Mouse (Mus musculus) ES-E14 (cell line): ENCODE measurements at regions not wholly inside any gene's neighbourhood (a gene's known extent, or its start where the extent isn't known, plus 50 kb on each side); places are given as distances from the start of the nearest gene placed in this dataset.

Source experiments
- DNase-seq: peaks from one replicate; pipeline ENCODE4 v3.0.0-alpha.2; 2013; ENCODE audit warnings: low read depth, low spot score
- H3K27ac ChIP-seq: 2 replicates; pipeline ENCODE4 v1.5.1; 2012; ENCODE audit warnings: low read depth, mild to moderate bottlenecking, low read length, moderate library complexity, mixed read lengths; ENCODE audit not compliant: poor library complexity, insufficient read depth, severe bottlenecking
- H3K36me3 ChIP-seq: 2 replicates; pipeline ENCODE4 v1.6.1; 2012; ENCODE audit warnings: mild to moderate bottlenecking, low read length, moderate library complexity, mixed read lengths; ENCODE audit not compliant: control insufficient read depth, poor library complexity, insufficient read depth, severe bottlenecking
- H3K4me1 ChIP-seq, 2 experiments: fragments of 150-350 bp in 1 of 2; sonication (generic) in 1 of 2; 2 replicates each; pipeline ENCODE4 v1.6.1; 2012; ENCODE audit warnings: low read length in 2 of 2, mild to moderate bottlenecking in 1 of 2, mixed read lengths in 1 of 2; ENCODE audit not compliant: control insufficient read depth in 2 of 2, insufficient read depth in 2 of 2, poor library complexity in 1 of 2
- H3K4me3 ChIP-seq, 2 experiments: fragments of 150-350 bp in 1 of 2; sonication (generic) in 1 of 2; 2 replicates each; pipeline ENCODE4 v1.5.1; 2012; ENCODE audit warnings: low read length in 2 of 2, low read depth in 1 of 2, mild to moderate bottlenecking in 1 of 2, mixed read lengths in 1 of 2; ENCODE audit not compliant: insufficient read depth in 1 of 2, poor library complexity in 1 of 2, severe bottlenecking in 1 of 2
- H3K9ac ChIP-seq: 2 replicates; pipeline ENCODE4 v1.6.1; 2012; ENCODE audit warnings: low read depth, mild to moderate bottlenecking, low read length, mixed read lengths; ENCODE audit not compliant: poor library complexity, insufficient read depth, severe bottlenecking
- H3K9me3 ChIP-seq: fragments of 150-350 bp; sonication (generic); 2 replicates; pipeline ENCODE4 v1.6.1; 2012; ENCODE audit warnings: low read depth, mild to moderate bottlenecking, low read length; ENCODE audit not compliant: control insufficient read depth, insufficient read depth
- CHD2 ChIP-seq: IDR thresholded peaks from 2 replicates; pipeline ENCODE4 v1.6.1; 2014; ENCODE audit warnings: mild to moderate bottlenecking, low read depth, low read length, inconsistent platforms
- HCFC1 ChIP-seq: IDR thresholded peaks from 2 replicates; pipeline ENCODE4 v1.6.1; 2012; ENCODE audit warnings: low read length, inconsistent platforms, borderline replicate concordance; ENCODE audit not compliant: insufficient read depth
- MAFK ChIP-seq: IDR thresholded peaks from 2 replicates; pipeline ENCODE4 v1.6.1; 2014; ENCODE audit warnings: mild to moderate bottlenecking, low read depth, low read length, inconsistent platforms; ENCODE audit not compliant: insufficient read depth
- ZC3H11A ChIP-seq: IDR thresholded peaks from 2 replicates; pipeline ENCODE4 v1.6.1; 2012; ENCODE audit warnings: low read depth, mild to moderate bottlenecking, inconsistent platforms, low read length, borderline replicate concordance
- ZNF384 ChIP-seq: IDR thresholded peaks from 2 replicates; pipeline ENCODE4 v1.6.1; 2012; ENCODE audit warnings: low read depth, low read length, inconsistent platforms
- in situ Hi-C, 2 experiments: fragments of 600-800 bp; cut with MboI; formaldehyde crosslinking; loops; one replicate each; pipeline ENCODE4 v1.15.1; 2025; ENCODE audit warnings: low sequenced_read_pairs in 2 of 2, inconsistent platforms in 1 of 2; ENCODE audit not compliant: unreplicated experiment in 2 of 2

DNA sequence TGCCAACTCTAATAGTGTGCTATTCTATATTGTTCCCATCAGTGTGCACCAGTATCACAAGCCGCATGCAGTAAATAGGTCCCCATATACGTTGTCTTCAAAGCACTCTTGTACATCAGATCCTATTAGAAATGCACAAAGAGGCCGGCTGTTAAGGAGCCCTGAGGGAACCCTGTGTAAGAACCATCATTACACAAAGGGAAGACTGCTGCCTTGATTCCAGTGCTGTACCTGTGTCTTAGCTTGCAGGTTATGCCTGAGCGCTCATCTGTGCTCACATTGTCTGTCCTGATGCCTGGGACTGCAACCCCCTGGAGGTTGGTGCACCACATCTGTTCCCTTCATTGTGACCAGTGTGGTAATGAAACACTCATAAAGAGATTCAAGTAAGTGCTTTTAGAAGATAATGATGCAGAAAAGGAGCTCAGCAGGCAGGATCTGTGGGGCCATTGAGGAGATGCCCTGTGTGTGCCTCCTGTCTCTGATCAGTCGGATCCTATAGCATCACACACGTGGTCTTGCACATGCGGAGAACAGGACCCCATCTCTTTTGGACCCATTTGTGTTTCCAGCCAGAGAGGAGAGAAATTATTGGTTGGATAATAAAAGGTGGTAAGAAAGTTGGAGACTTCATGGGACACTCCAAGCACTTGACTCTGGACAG lies 225.8 kb upstream of the Gm10192 start:
- H3K9me3 ChIP-seq: no peaks in the 10 kb centered on the region

DNA sequence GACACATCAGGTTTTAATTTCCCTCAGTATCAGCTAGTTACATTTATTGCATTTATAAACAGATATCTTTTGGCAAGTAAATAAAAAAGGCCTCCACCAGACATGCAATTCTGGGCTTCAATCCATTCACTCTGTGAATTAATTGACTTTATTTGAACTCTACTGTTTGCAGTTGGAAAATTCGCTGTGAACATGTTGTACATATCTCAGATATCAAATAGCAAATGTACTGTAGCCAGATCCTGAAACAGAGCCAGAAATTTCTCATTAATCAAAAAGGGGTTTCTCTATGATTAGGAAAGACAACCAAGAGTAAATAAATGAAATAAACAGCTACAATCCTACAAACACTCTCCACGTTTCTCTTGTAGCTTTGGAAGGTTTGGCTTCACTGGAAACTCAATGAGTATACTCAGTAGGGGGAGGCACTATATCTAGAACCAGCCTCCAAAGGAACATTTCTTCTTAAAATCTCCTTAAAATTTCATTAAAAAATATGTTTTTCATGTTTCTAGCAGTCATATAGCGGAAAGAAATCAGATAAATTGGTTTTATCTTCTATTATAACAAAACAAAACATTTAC lies 211.8 kb upstream of the Gm10192 start:
- H3K9ac ChIP-seq: no peak overlapping the region
- in situ Hi-C loops: no loop called here
- no peak for DNase-seq
- H3K9me3 ChIP-seq: no peaks in the 10 kb centered on the region
- H3K4me1 ChIP-seq: no peaks in the 10 kb centered on the region
- H3K4me3 ChIP-seq: no peak overlapping the region
- TF ChIP-seq ZC3H11A: no peak
- no peak for TF ChIP-seq HCFC1
- no peak for TF ChIP-seq CHD2
- TF ChIP-seq ZNF384: no peak
- no peak for TF ChIP-seq MAFK
- no peak overlapping the region for H3K27ac ChIP-seq
- no peaks in the 10 kb centered on the region for H3K36me3 ChIP-seq

More for the DNA sequence above, 225.8 kb upstream of the Gm10192 start:
- no peaks in the 10 kb centered on the region for H3K36me3 ChIP-seq
- DNase-seq: no peak
- no peaks in the 10 kb centered on the region for H3K4me1 ChIP-seq
- TF ChIP-seq CHD2 (no peak), MAFK (no peak), ZC3H11A (no peak), HCFC1 (no peak), ZNF384 (no peak)
- in situ Hi-C loops: no loop called here
- H3K9ac ChIP-seq: no peak overlapping the region
- H3K27ac ChIP-seq: no peak overlapping the region
- H3K4me3 ChIP-seq: no peak overlapping the region

DNA sequence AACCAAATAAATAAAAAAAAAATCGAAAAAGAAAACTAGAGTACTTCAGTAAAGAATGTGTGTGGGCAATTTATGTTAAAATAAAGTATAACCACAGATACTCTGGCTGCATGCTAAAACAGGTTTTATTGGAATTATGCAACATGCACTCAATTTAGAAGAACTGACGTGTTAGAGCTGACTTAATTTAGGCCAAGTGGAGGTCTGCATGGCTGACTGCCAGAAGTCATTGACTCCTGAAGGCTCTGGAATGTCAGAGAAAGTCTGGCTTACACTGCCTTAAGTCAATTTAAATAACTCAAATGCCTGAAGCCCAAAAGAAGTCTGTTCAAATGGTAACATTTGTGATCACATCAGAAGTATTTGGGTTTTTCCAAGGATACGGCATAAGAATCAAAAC lies 198.1 kb upstream of the Gm10192 start:
- no peak for DNase-seq
- H3K4me3 ChIP-seq: no peak overlapping the region
- in situ Hi-C loops: no loop called here
- H3K9me3 ChIP-seq: no peaks in the 10 kb centered on the region
- H3K4me1 ChIP-seq: no peaks in the 10 kb centered on the region
- no peaks in the 10 kb centered on the region for H3K36me3 ChIP-seq
- TF ChIP-seq ZNF384: no peak
- no peak for TF ChIP-seq CHD2
- TF ChIP-seq ZC3H11A: no peak
- TF ChIP-seq MAFK: no peak
- TF ChIP-seq HCFC1: no peak
- H3K27ac ChIP-seq: no peak overlapping the region
- no peak overlapping the region for H3K9ac ChIP-seq

DNA sequence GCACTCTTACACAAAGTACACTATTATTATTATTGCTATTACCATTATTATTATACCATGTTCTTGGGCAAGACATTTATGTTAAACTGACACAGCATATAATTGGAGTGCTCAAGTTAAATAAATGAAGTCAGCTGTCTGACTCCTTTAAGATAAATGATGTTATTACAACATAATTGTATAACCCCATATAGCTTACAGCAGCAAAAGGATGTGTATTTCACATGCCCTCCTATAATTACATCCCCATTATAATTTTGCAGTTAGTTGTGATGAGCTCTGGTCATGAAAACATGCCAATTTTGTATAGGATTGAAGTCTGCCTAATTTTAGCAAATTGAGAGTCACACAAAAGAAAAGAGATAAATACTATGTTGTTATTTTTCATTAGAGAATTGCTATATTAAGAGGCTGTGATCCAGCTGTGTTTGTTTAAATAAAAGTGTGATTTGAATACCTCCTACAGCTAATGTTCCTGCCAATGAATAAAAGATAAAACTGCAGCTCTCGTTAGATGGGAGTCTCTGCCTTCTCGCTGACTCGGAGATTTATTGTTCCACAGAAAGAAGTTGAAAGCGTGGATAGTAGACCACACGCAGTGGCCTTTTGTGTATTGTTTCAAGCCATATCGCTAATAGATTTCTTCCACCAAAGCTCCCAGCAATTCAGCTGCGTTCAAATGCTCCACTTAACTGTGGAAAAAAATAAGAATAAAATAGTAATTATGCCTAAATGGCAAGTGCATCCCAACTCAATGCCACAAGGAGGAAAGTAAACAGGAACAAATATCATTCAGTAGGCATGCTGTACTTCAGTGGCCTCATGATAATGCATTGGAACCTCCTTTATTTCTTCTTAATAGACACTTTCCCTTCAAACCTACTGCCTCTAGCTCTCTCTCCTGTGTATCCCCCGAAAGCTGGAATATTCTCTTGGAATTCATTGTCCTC lies 194.9 kb upstream of the Gm10192 start:
- no peak for DNase-seq
- no peaks in the 10 kb centered on the region for H3K4me1 ChIP-seq
- TF ChIP-seq ZNF384 (no peak), HCFC1 (no peak), CHD2 (no peak), MAFK (no peak), ZC3H11A (no peak)
- in situ Hi-C loops: no loop called here
- no peaks in the 10 kb centered on the region for H3K9me3 ChIP-seq
- no peak overlapping the region for H3K4me3 ChIP-seq
- no peak overlapping the region for H3K27ac ChIP-seq
- no peak overlapping the region for H3K9ac ChIP-seq
- no peaks in the 10 kb centered on the region for H3K36me3 ChIP-seq
